Mouse (Mus musculus) cerebellum, postnatal 4 days (tissue): Measurements from ENCODE around the gene Popdc2.

ENCODE experiments used
- DNase-seq, 2 experiments: peaks; one replicate each; pipeline ENCODE4 v3.0.0; 2022; ENCODE audit warnings: low spot score in 2 of 2, mixed read lengths in 1 of 2

Popdc2 gene

GRCm38 (mm10) chr16:38400311-38400960 lies 38.4 kb downstream of the Popdc2 start:
- DNase-seq = no peak

- no peak for DNase-seq
Measured at GRCm38 (mm10) chr16:38401468-38401867, 39.5 kb downstream of the Popdc2 start.

GRCm38 (mm10) chr16:38403639-38404038 lies 41.6 kb downstream of the Popdc2 start:
- DNase-seq = no peak

- DNase-seq = no peak
Measured at GRCm38 (mm10) chr16:38406293-38406692, 44.3 kb downstream of the Popdc2 start.

GRCm38 (mm10) chr16:38406708-38407107 lies 44.7 kb downstream of the Popdc2 start:
- no peak for DNase-seq

GRCm38 (mm10) chr16:38407584-38407983 lies 45.6 kb downstream of the Popdc2 start:
- DNase-seq = no peak

- DNase-seq = no peak
Measured at GRCm38 (mm10) chr16:38408416-38408815, 46.4 kb downstream of the Popdc2 start.

- no peak for DNase-seq
Measured at GRCm38 (mm10) chr16:38414953-38415352, 52.9 kb downstream of the Popdc2 start.

GRCm38 (mm10) chr16:38425374-38425773 lies 63.4 kb downstream of the Popdc2 start:
- DNase-seq = no peak

GRCm38 (mm10) chr16:38425799-38426198 lies 63.8 kb downstream of the Popdc2 start:
- DNase-seq = no peak
